Mouse (Mus musculus) hindbrain, embryonic 16.5 days (tissue): ENCODE results near the gene Slc22a21. TPM values are rescaled to one million over a fixed set of nuclear protein-coding genes. Genes with fewer than 3 reads are reported as not detected.
"Not testable (repeated sequence)": the region's sequence is repeated elsewhere in the genome, so short reads cannot be mapped to it uniquely, and the experiment has no call there.

Source experiments
- ATAC-seq: fragments of 200-750 bp; cut with Nextera tagmentation; 2 replicates; pipeline ENCODE4 v1.8.0; 2017; ENCODE audit warnings: moderate TSS enrichment, moderate library complexity
- H3K27ac ChIP-seq: fragments of 300-500 bp; sonication (generic); 2 replicates; pipeline ENCODE4 v1.5.1; 2014; ENCODE audit warnings: low read depth, mild to moderate bottlenecking, control low read depth, low read length, moderate library complexity
- H3K27me3 ChIP-seq: fragments of 300-500 bp; sonication (generic); replicated peaks from 2 replicates; pipeline ENCODE4 v1.6.1; 2014; ENCODE audit warnings: low read length; ENCODE audit not compliant: control insufficient read depth, insufficient read depth
- H3K36me3 ChIP-seq: fragments of 300-500 bp; sonication (generic); 2 replicates; pipeline ENCODE4 v1.6.1; 2014; ENCODE audit warnings: mild to moderate bottlenecking, low read length, moderate library complexity, mixed read lengths; ENCODE audit not compliant: control insufficient read depth, insufficient read depth
- H3K4me1 ChIP-seq: fragments of 300-500 bp; sonication (generic); 2 replicates; pipeline ENCODE4 v1.6.1; 2014; ENCODE audit warnings: low read depth, low read length; ENCODE audit not compliant: control insufficient read depth, insufficient read depth
- H3K4me2 ChIP-seq: fragments of 300-500 bp; sonication (generic); 2 replicates; pipeline ENCODE4 v1.6.1; 2014; ENCODE audit warnings: mild to moderate bottlenecking, low read length, control low read depth, moderate library complexity
- H3K4me3 ChIP-seq: fragments of 300-500 bp; sonication (generic); 2 replicates; pipeline ENCODE4 v1.5.1; 2014; ENCODE audit warnings: mild to moderate bottlenecking, low read length, control low read depth, moderate library complexity
- H3K9ac ChIP-seq: fragments of 300-500 bp; sonication (generic); 2 replicates; pipeline ENCODE4 v1.6.1; 2014; ENCODE audit warnings: low read depth, mild to moderate bottlenecking, control low read depth, low read length, moderate library complexity
- H3K9me3 ChIP-seq: fragments of 300-500 bp; sonication (generic); 2 replicates; pipeline ENCODE4 v1.6.1; 2014; ENCODE audit warnings: mild to moderate bottlenecking, low read length, moderate library complexity; ENCODE audit not compliant: control insufficient read depth
- WGBS: fragments of 180-500 bp; shearing (Covaris S2); extraction: QIAGEN DNeasy Blood & Tissue Kit; methylation state at CpG from one replicate; pipeline ENCODE4 v1.1.7; 2014; 5-methylcytosine and 5-hydroxymethylcytosine counted together
- polyA plus RNA-seq: library from polyadenylated mRNA; unstranded; fragments of >200 nt; fragmentation: Nextera tagmentation; extraction: Ambion mirVana; gene quantifications from 2 replicates; pipeline ENCODE4 v1.2.1, GENCODE M21; 2015

Slc22a21 gene
- polyA plus RNA-seq, 1 experiment from 2014 or later, result 5.1 TPM

DNA sequence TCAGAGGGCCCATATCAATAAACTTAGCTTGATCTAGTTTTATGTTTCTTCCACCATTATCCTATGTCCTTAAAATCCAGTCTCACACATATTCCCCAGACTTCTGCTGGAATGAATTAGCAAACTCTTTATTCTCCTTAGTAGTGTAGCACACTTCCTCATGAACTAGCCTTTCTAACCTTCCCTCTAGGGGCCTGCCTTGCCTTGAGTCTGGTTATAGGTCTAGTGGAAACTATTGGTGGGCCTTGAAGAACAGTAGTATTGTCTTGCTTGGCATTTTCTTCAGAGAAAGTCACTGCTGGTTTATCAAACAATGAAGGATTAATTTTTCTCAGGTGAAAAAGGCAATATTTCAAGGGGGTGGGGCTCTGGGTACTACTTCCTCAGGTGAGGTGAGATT, 4.6 kb downstream of the Slc22a21 start:
- Histone ChIP-seq H3K36me3 (no peaks in the 10 kb centered on the region), H3K4me1 (no peaks in the 10 kb centered on the region), H3K9ac (no peak overlapping the region), H3K27ac (no peak overlapping the region), H3K4me2 (no peak overlapping the region), H3K4me3 (no peak overlapping the region), H3K9me3 (no peaks in the 10 kb centered on the region), H3K27me3 (no peaks in the 10 kb centered on the region)
- no peak for ATAC-seq

DNA sequence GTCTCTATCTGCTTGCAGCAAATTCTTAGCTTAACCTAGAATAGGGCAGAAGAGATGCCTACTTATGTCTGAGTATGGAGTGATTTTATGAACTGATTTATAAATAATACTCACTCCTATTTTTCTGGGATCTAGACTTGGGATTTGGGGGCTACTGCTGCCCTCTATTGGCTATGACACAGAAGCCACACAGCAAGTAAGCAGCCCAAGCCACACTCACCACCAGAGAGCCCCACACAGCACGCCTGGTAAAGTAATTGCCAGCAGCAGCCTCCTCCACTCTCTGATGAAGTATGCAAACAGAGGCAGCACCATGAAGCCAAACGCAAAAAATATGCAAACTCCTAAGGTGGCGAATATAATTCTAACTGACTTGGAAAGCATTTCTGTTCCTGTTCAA, 21.1 kb downstream of the Slc22a21 start:
- ATAC-seq, result no peak
- WGBS, result 55% methylated on average over 3 of the region's 3 CpGs
- H3K27ac ChIP-seq, result no peak overlapping the region
- no peak overlapping the region for H3K4me2 ChIP-seq
- no peaks in the 10 kb centered on the region for H3K27me3 ChIP-seq
- H3K9me3 ChIP-seq, result no peaks in the 10 kb centered on the region
- H3K4me1 ChIP-seq, result no peaks in the 10 kb centered on the region
- H3K9ac ChIP-seq, result no peak overlapping the region
- no peak overlapping the region for H3K4me3 ChIP-seq
- no peaks in the 10 kb centered on the region for H3K36me3 ChIP-seq

DNA sequence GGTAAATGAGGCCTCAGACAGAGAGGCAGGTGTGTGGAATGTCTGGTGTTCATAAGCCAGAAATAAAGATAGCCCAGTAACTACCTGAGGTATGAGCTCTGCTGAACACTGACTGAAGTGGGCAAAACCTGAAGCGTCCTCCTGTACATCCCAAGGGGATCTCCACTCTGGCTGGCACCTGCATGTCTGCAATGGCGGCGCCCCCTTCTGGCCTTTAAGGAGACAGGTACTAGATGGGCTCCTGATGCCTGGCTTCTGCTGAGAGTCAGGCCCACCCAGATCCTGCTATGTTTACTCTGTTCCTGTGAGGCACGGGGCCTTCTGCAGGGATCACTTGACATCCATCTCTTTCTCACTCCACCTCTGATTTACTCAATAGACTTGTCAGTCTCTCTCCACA, 22.0 kb downstream of the Slc22a21 start:
- H3K9me3 ChIP-seq, H3K36me3 ChIP-seq, H3K27ac ChIP-seq, H3K9ac ChIP-seq, H3K4me3 ChIP-seq, ATAC-seq, H3K27me3 ChIP-seq, H3K4me2 ChIP-seq, H3K4me1 ChIP-seq: not testable (repeated sequence)
- WGBS, result 44% methylated on average over 4 of the region's 4 CpGs

DNA sequence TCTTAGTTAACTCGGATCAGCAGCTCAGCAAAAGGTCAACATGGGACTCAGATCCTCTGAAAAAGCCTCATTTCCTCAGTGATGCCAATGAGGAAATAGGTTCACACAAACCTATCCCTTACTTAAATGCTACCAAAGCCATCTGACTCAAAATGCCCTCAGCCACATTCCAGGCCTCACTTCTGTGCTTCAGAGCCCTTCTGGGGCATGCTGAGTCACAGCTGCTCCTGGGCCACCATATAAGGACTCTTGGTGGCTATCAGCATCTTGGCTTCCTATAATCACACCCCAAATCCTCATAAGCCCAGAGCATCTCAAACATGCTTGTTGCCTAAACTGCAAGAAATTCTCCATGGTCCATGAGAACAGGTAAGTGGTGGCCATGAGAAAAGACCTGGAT, 23.5 kb downstream of the Slc22a21 start:
- 78% methylated on average over 1 of the region's 1 CpGs for WGBS
- no peaks in the 10 kb centered on the region for H3K4me1 ChIP-seq
- H3K27me3 ChIP-seq, result no peaks in the 10 kb centered on the region
- no peaks in the 10 kb centered on the region for H3K36me3 ChIP-seq
- no peak for ATAC-seq
- H3K9me3 ChIP-seq, result no peaks in the 10 kb centered on the region
- no peak overlapping the region for H3K4me2 ChIP-seq
- no peak overlapping the region for H3K9ac ChIP-seq
- H3K4me3 ChIP-seq, result no peak overlapping the region
- no peak overlapping the region for H3K27ac ChIP-seq

DNA sequence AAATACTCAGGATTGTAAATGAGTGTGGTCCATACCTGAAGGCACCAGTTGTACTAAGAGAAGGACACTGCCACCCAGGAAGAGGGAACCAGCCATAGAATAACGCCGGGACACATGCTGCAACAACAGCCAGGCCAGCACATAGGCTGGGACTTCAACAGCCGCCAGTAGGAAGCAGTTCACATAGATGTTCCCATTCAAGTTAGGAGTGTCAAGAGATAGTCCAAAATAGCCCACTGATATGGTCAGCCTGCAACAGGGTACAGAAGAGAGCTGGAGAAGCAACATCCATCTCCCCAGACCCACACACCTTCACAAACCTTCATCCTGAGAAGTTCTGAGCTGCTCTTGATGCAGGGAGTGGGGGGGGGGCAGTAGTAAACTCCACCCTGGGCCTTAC, 25.5 kb downstream of the Slc22a21 start:
- no peak overlapping the region for H3K27ac ChIP-seq
- no peak for ATAC-seq
- no peaks in the 10 kb centered on the region for H3K27me3 ChIP-seq
- H3K36me3 ChIP-seq, result no peaks in the 10 kb centered on the region
- no peaks in the 10 kb centered on the region for H3K9me3 ChIP-seq
- H3K9ac ChIP-seq, result no peak overlapping the region
- WGBS, result 91% methylated on average over 3 of the region's 3 CpGs
- H3K4me1 ChIP-seq, result no peaks in the 10 kb centered on the region
- no peak overlapping the region for H3K4me3 ChIP-seq
- no peak overlapping the region for H3K4me2 ChIP-seq

DNA sequence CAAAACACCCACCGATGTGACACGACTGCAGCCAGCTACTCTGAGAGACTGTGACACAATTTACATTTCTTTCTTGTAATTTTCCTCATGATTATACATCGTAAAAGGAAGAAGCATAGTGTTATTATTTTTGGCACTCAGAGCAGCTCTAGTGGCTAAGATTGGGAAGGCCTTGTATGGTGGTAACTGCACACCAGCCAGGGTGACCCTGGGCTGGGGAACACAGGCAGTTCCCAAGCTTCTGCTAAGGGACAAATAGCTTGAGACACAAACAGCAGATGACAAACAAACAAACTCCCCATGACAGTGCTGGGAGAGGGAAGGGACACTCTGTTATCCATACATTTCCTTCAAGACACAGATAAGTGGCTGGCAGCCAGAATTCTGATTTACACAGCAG, 30.0 kb downstream of the Slc22a21 start:
- H3K4me1 ChIP-seq, H3K9me3 ChIP-seq: not testable (repeated sequence)

DNA sequence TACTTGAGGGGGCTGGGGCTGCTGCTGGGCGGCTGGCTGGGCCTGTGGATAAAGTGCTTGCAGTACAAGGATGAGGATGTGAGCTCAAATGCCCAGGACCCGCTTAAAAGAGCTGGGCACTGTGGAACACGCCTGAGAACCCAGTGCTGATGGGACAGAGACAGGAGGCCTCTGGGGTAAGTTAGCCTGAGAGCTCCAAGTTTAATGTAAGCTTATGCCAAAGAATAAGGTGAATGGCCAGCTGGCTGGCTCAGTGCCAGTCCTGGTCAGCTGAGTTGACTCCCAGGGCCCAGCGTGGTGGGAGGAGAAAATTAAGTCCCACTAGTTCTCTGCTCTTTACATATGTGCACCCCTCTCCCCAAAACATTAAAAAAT, 48.2 kb downstream of the Slc22a21 start:
- not testable (repeated sequence) for H3K4me2 ChIP-seq, H3K27me3 ChIP-seq, H3K9me3 ChIP-seq, H3K4me3 ChIP-seq, H3K27ac ChIP-seq, ATAC-seq, H3K36me3 ChIP-seq, H3K9ac ChIP-seq, H3K4me1 ChIP-seq
- 71% methylated on average over 3 of the region's 4 CpGs for WGBS

More for the DNA sequence above, 30.0 kb downstream of the Slc22a21 start:
- not testable (repeated sequence) for H3K27ac ChIP-seq, H3K36me3 ChIP-seq, H3K9ac ChIP-seq, H3K27me3 ChIP-seq, H3K4me2 ChIP-seq, ATAC-seq, H3K4me3 ChIP-seq
- no CpG with 5 or more reads among the region's 3 CpGs for WGBS

DNA sequence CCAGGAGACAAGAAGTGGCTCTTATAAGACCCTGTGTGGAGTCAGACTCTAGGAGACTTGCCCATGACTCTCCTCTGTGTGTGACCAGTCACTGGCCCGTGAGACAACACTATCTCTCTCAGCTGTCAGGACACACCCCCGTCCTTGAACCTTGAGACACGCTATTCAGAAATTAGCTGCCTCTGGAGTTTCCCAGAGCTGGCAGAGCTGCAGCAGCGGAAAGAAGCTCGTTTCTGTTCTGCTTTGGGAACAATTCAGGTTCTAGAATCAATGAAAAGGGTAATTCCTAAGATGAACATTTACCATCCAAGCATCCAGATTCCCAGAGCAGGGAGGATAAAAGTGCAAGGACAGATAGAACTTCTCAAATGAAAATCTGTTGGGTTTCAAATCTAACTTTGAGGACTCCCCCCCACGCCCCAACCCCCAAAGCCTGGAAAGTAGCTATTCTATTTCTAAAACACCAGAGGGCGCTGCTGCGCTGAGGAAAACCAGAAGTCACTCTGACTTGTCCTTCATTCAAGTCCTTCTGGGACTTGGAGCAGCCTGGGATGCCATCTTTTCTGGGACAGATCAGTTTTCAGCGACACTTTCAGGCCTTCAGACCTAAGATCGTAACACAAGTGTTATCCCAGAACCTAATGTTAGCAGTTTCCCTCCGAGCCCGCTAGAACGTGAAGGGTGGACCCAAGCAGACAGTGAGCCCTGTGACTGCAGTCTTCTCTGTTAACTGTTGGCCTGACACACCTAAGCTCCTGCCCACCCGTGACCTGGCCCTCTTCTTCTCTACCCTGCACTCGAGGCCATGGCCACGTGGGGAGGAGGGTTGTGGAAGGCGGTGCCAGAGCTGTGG, 48.8 kb downstream of the Slc22a21 start:
- H3K36me3 ChIP-seq, result no peaks in the 10 kb centered on the region
- 35% methylated on average over 17 of the region's 17 CpGs for WGBS
- H3K9me3 ChIP-seq, result no peaks in the 10 kb centered on the region
- no peak overlapping the region for H3K4me3 ChIP-seq
- H3K27me3 ChIP-seq, result no peaks in the 10 kb centered on the region
- ATAC-seq, result no peak
- H3K27ac ChIP-seq, result no peak overlapping the region
- H3K4me2 ChIP-seq, result no peak overlapping the region
- H3K9ac ChIP-seq, result no peak overlapping the region
- H3K4me1 ChIP-seq, result no peaks in the 10 kb centered on the region

DNA sequence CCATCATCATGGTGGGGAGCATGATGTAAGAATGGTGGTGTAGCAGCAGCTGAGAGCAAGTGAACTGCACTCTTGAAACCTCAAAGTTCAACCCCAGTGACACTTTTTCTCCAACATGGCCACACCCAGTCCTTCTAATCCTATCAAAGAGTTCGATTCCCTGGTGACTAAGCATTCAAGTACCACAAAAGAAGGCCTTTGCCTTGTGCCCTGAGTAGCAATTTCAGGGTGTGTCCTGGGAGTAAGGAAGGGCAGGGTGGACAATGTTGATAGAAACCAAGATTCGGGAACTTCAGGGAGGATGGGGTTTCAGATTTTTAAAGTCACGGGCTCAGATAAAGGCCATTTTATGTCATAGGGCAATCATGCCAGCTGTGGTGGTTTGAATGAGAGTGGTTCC, 50.4 kb downstream of the Slc22a21 start:
- no peak overlapping the region for H3K27ac ChIP-seq
- 84% methylated on average over 3 of the region's 3 CpGs for WGBS
- H3K9me3 ChIP-seq, result no peaks in the 10 kb centered on the region
- no peaks in the 10 kb centered on the region for H3K4me1 ChIP-seq
- no peak overlapping the region for H3K4me3 ChIP-seq
- no peaks in the 10 kb centered on the region for H3K36me3 ChIP-seq
- H3K27me3 ChIP-seq, result no peaks in the 10 kb centered on the region
- no peak for ATAC-seq
- H3K4me2 ChIP-seq, result no peak overlapping the region
- no peak overlapping the region for H3K9ac ChIP-seq
